Mouse (Mus musculus) stomach, embryonic 16.5 days (tissue): ENCODE data around the gene Snx27. TPM values are rescaled to one million over a fixed set of nuclear protein-coding genes. Genes with fewer than 3 reads are reported as not detected.
A peak's percentile ranks its signal among the peaks of the same experiment; 100 is the strongest.

ENCODE experiments used
- ATAC-seq: fragments of 200-750 bp; cut with Nextera tagmentation; 2 replicates; pipeline ENCODE4 v1.8.0; 2017; ENCODE audit warnings: moderate number of reproducible peaks, moderate TSS enrichment; ENCODE audit not compliant: insufficient read depth, low FRiP score
- H3K27ac ChIP-seq: fragments of 300-500 bp; sonication (generic); 2 replicates; pipeline ENCODE4 v1.5.1; 2014; ENCODE audit warnings: low read length
- H3K27me3 ChIP-seq: fragments of 300-500 bp; sonication (generic); 2 replicates; pipeline ENCODE4 v1.6.1; 2014; ENCODE audit warnings: low read length, control low read depth, mixed read lengths; ENCODE audit not compliant: control insufficient read depth, insufficient read depth
- H3K36me3 ChIP-seq: fragments of 300-500 bp; sonication (generic); 2 replicates; pipeline ENCODE4 v1.6.1; 2014; ENCODE audit warnings: low read length; ENCODE audit not compliant: control insufficient read depth, insufficient read depth
- H3K4me1 ChIP-seq: fragments of 300-500 bp; sonication (generic); 2 replicates; pipeline ENCODE4 v1.6.1; 2014; ENCODE audit warnings: low read length, control low read depth, mixed read lengths; ENCODE audit not compliant: control insufficient read depth, insufficient read depth
- H3K4me2 ChIP-seq: fragments of 300-500 bp; sonication (generic); 2 replicates; pipeline ENCODE4 v1.6.1; 2014; ENCODE audit warnings: low read depth, low read length, mixed read lengths
- H3K4me3 ChIP-seq: fragments of 300-500 bp; sonication (generic); replicated peaks from 2 replicates; pipeline ENCODE4 v1.5.1; 2014; ENCODE audit warnings: mild to moderate bottlenecking, low read length
- H3K9ac ChIP-seq: fragments of 300-500 bp; sonication (generic); 2 replicates; pipeline ENCODE4 v1.6.1; 2014; ENCODE audit warnings: low read length
- H3K9me3 ChIP-seq: fragments of 300-500 bp; sonication (generic); replicated peaks from 2 replicates; pipeline ENCODE4 v1.6.1; 2016; ENCODE audit warnings: low read length, control low read depth; ENCODE audit not compliant: control insufficient read depth
- WGBS: fragments of 180-500 bp; shearing (Covaris S2); extraction: QIAGEN DNeasy Blood & Tissue Kit; methylation state at CpG from one replicate; pipeline ENCODE4 v1.1.7; 2014; 5-methylcytosine and 5-hydroxymethylcytosine counted together
- polyA plus RNA-seq: library from polyadenylated mRNA; unstranded; fragments of >200 nt; fragmentation: Nextera tagmentation; extraction: Ambion mirVana; gene quantifications from 2 replicates; pipeline ENCODE4 v1.2.1, GENCODE M21; 2015

Snx27 gene
- polyA plus RNA-seq, 1 experiment from 2014 or later = 31.4 TPM

DNA sequence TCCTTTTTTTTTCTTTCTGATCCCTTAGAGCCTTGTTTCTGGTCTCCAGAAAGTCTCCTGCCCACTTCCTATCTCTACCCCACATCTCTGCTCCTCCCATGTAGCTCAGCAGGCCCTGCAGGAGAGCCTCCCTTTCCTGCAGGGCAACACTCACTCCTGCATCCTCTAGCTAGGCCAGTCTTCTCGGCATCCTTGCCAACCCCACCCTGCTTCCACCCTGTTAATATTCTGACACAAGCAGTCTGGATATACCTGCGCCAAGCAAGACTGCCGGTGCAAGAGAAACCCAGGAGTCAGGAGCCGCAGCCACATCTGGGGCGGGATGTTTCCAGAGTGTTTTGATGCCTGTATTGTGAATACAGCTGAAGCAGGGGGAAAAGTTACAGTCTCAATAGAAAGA is 29.3 kb upstream of the Snx27 start:
- no peaks in the 10 kb centered on the region for H3K9me3 ChIP-seq
- H3K36me3 ChIP-seq = no peaks in the 10 kb centered on the region
- no peaks in the 10 kb centered on the region for H3K27me3 ChIP-seq
- WGBS = 70% methylated on average over 5 of the region's 5 CpGs
- H3K4me2 ChIP-seq = no peak overlapping the region
- no peak overlapping the region for H3K9ac ChIP-seq
- ATAC-seq = no peak
- H3K4me1 ChIP-seq = 0 out of 2 replicates have a peak, but pooled peaks cover 3% of the 10 kb centered on the region
- H3K4me3 ChIP-seq = no peak overlapping the region
- 0 out of 2 replicates have a peak overlapping the region, but pooled peaks have one; percentile 50 for H3K27ac ChIP-seq

DNA sequence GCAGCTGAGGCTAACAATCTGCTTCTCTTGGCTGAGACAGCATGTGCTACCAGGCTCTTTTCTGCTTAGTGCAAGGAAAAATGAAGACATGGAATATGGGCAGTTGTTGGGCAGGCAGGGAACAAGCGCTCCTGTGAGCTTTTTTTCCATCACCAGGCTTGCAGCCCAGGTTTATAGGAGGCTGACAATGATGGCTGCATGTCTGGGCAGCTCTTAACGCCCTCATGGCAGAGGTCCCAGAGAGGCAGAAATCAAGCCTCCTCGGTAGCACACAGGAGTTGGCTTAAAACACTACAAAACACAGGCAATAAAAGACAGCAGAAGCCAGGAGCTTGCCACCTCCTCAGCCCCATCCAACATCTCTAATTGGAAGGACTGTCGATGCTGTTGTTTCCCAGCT is 28.8 kb upstream of the Snx27 start:
- no peak overlapping the region for H3K4me2 ChIP-seq
- peak overlapping the region; percentile 65; the same call in 1 of the 2 replicates for H3K27ac ChIP-seq
- ATAC-seq = no peak
- H3K4me1 ChIP-seq = 0 out of 2 replicates have a peak, but pooled peaks cover 3% of the 10 kb centered on the region
- no peaks in the 10 kb centered on the region for H3K27me3 ChIP-seq
- 55% methylated on average over 4 of the region's 4 CpGs for WGBS
- no peaks in the 10 kb centered on the region for H3K9me3 ChIP-seq
- H3K4me3 ChIP-seq = no peak overlapping the region
- no peaks in the 10 kb centered on the region for H3K36me3 ChIP-seq
- no peak overlapping the region for H3K9ac ChIP-seq

DNA sequence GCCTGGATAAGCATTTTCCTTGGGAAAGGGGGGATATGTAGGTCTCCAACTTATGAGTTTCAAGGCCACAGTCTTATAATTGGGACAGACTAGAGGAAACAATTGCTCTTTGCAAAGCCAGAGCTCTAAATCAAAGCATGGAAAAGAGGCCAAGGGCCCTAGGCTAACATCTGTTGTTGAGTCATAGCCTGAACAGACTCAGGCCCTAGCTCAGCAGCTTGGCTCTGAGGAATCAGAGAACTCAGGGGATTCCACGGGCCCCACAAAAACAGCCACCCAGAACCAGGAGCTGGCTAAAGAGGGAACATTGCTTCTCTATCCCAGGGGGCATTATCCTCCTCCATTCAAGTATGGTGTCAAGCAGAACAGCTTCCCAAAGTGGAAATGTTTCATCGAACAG is 28.1 kb upstream of the Snx27 start:
- H3K4me2 ChIP-seq = no peak overlapping the region
- 0 out of 2 replicates have a peak, but pooled peaks cover 3% of the 10 kb centered on the region for H3K4me1 ChIP-seq
- H3K36me3 ChIP-seq = no peaks in the 10 kb centered on the region
- H3K9me3 ChIP-seq = no peaks in the 10 kb centered on the region
- ATAC-seq = no peak
- no peaks in the 10 kb centered on the region for H3K27me3 ChIP-seq
- H3K27ac ChIP-seq = peak overlapping the region; percentile 65
- no peak overlapping the region for H3K9ac ChIP-seq
- H3K4me3 ChIP-seq = no peak overlapping the region
- WGBS = 70% methylated on average over 2 of the region's 2 CpGs

DNA sequence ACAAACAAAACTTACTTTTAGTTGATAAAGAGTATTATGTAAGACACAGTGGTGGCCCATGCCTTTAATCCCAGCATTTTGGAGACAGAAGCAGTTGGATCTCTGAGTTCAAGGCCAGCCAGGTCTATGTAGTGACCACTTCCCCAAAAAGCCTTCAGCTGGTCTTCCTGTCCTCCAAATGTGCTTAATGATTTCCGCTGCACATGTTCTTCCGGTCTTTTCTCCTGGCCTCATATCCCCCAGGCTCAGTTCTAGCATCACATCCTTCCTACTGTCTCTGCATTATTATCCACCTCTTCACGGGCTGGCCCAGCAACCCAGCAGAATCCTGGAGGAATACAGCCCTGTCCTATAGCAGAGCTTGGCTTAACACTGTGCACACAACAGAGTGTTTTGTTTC is 27.1 kb upstream of the Snx27 start:
- no peak overlapping the region for H3K4me2 ChIP-seq
- no peaks in the 10 kb centered on the region for H3K9me3 ChIP-seq
- 0 out of 2 replicates have a peak, but pooled peaks cover 3% of the 10 kb centered on the region for H3K4me1 ChIP-seq
- no peaks in the 10 kb centered on the region for H3K36me3 ChIP-seq
- WGBS = 93% methylated on average over 3 of the region's 3 CpGs
- H3K27me3 ChIP-seq = no peaks in the 10 kb centered on the region
- H3K4me3 ChIP-seq = no peak overlapping the region
- H3K9ac ChIP-seq = no peak overlapping the region
- ATAC-seq = no peak
- H3K27ac ChIP-seq = no peak overlapping the region

DNA sequence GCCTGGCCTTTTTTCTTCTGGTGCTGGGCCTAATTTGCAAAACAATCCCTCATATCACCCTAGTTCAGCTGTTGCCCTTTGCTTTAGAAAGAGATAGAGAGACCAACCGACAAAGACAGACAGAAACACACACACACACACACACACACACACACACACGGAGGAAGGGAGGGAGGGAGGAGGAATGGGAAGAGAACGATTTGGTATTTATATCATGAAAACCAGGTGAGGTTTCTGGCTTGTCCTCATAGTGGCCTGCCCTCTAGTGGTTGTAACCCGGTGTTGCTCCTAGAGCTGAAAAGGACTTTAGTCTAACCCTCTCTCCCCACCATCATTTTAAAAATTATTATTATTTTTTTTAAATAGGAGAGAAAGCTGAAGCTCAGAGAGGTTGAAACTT is 19.4 kb upstream of the Snx27 start:
- Histone ChIP-seq H3K27me3 (no peaks in the 10 kb centered on the region), H3K4me1 (no peaks in the 10 kb centered on the region), H3K4me3 (no peak overlapping the region), H3K9ac (no peak overlapping the region), H3K27ac (no peak overlapping the region), H3K9me3 (no peaks in the 10 kb centered on the region), H3K4me2 (no peak overlapping the region), H3K36me3 (no peaks in the 10 kb centered on the region)
- ATAC-seq = no peak
- 0% methylated on average over 4 of the region's 4 CpGs for WGBS

DNA sequence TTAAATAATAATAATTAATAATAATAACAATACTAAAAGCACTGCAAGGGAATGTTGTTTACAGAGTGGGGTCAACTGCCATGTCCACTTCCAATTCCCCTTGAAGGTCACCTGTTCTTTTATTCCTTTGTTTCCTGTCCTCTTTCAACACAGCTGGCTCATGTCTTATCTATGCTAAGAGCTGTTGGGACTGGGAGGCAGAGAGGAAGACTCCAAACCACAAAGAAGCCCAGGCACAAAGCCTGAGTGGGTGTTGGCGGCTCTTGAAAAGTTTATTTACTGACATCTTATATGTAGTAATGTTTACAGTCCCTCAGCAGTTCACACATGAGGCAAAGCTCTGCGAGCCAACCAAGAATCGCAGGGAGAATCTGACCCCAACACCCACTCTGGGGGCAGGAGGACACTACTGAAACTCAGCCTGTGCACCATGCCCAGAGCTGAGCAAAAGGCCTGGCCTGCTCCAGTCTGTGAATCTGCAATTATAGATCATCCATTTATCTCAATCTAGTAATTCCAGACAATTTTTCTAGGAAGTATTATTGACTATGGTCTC is 14.8 kb upstream of the Snx27 start:
- Histone ChIP-seq H3K9ac (no peak overlapping the region), H3K4me1 (no peaks in the 10 kb centered on the region), H3K27me3 (no peaks in the 10 kb centered on the region), H3K9me3 (no peaks in the 10 kb centered on the region), H3K4me3 (no peak overlapping the region), H3K4me2 (no peak overlapping the region), H3K36me3 (no peaks in the 10 kb centered on the region), H3K27ac (no peak overlapping the region)
- WGBS = 25% methylated on average over 3 of the region's 3 CpGs
- no peak for ATAC-seq

DNA sequence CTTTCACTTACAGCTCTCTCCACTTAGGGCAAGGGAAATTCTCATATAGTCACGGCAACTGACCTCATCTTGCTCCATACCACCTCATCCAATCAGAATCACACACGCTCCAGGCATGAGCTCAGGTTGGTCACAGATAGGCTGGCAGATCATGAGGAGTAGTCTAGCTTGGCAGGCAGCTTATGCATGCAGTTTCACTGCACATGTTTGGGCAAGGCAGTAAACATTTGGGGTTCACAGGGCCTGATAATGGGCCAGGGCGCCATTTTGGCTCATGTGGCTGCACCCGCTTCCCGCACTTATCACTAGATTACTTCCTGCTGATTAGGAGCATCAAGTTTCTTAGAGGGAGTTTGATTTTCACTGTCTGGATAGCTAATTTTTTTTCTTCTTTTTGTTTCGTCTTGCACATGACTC is 13.4 kb upstream of the Snx27 start:
- Histone ChIP-seq H3K9ac (no peak overlapping the region), H3K27me3 (no peaks in the 10 kb centered on the region), H3K9me3 (no peaks in the 10 kb centered on the region), H3K36me3 (no peaks in the 10 kb centered on the region), H3K4me2 (no peak overlapping the region), H3K4me1 (no peaks in the 10 kb centered on the region), H3K27ac (no peak overlapping the region), H3K4me3 (no peak overlapping the region)
- ATAC-seq = no peak
- 85% methylated on average over 6 of the region's 6 CpGs for WGBS

DNA sequence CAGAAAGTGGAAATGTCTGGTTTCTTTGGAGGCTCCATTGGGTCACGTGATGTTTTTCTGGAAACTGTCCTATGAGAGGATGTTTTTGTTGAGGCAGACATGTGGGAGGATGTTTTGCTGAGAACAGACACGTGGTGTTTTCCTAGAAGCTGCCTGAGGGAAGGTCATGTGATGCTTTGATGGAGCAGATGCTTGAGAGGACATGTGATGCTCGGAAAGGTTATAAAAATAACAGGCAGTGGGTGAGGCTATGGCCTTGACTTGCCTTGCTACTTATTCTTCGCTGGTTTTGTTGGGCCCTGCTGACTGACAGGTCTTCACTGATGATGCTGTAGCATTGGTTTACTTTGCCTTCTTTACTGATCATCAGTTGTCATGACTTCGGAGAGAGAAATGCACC is 8.6 kb upstream of the Snx27 start:
- no peak overlapping the region for H3K4me2 ChIP-seq
- ATAC-seq = no peak
- 77% methylated on average over 5 of the region's 5 CpGs for WGBS

DNA sequence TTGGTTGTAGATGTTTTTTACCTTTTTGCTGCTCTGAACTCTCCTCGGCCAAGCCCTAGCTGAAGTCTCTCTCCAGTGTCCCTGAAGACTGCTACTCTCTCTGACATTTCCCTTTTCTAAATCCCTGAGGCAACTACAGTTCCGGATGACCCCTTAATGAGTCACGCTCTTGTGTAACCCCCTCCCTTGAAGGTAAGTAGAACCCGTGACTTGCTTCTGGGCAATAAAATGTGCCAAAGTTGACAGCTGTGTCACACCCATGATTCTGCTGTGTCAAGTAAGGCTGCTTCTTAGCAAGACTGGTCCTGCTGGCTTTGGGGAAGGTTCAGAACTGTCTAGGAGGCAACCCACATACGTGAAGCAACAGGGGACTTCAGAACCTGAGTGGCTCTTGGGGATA is 5.4 kb upstream of the Snx27 start:
- 59% methylated on average over 5 of the region's 5 CpGs for WGBS
- ATAC-seq = peak; percentile 76

More for the DNA sequence above, 8.6 kb upstream of the Snx27 start:
- Histone ChIP-seq H3K9ac (no peak overlapping the region), H3K27ac (no peak overlapping the region), H3K36me3 (no peaks in the 10 kb centered on the region), H3K9me3 (no peaks in the 10 kb centered on the region), H3K27me3 (no peaks in the 10 kb centered on the region), H3K4me1 (no peaks in the 10 kb centered on the region), H3K4me3 (no peak overlapping the region)

More for the DNA sequence above, 5.4 kb upstream of the Snx27 start:
- Histone ChIP-seq H3K4me1 (no peaks in the 10 kb centered on the region), H3K36me3 (no peaks in the 10 kb centered on the region), H3K27ac (peak overlapping the region; percentile 49; the same call in 1 of the 2 replicates), H3K27me3 (no peaks in the 10 kb centered on the region), H3K9ac (no peak overlapping the region), H3K4me2 (no peak overlapping the region), H3K9me3 (no peaks in the 10 kb centered on the region), H3K4me3 (no peak overlapping the region)
